Mouse (Mus musculus) lung, postnatal 0 days (tissue): Measurements from ENCODE around the gene Fam117a. TPM values are rescaled to one million over a fixed set of nuclear protein-coding genes. Genes with fewer than 3 reads are reported as not detected.

Experiments
- ATAC-seq: fragments of 200-750 bp; cut with Nextera tagmentation; 2 replicates; pipeline ENCODE4 v1.8.0; 2017; ENCODE audit warnings: moderate library complexity
- DNase-seq: peaks from one replicate; pipeline ENCODE4 v3.0.0-alpha.2; 2016; ENCODE audit warnings: low spot score
- H3K27ac ChIP-seq: fragments of 300-500 bp; sonication (generic); 2 replicates; pipeline ENCODE4 v1.5.1; 2014; ENCODE audit warnings: antibody characterized with exemption, mild to moderate bottlenecking, low read length, mixed read lengths
- H3K27me3 ChIP-seq: fragments of 300-500 bp; sonication (generic); replicated peaks from 2 replicates; pipeline ENCODE4 v1.6.1; 2014; ENCODE audit warnings: low read length, mixed read lengths; ENCODE audit not compliant: insufficient read depth
- H3K36me3 ChIP-seq: fragments of 300-500 bp; sonication (generic); 2 replicates; pipeline ENCODE4 v1.6.1; 2014; ENCODE audit warnings: low read length, mixed read lengths; ENCODE audit not compliant: insufficient read depth
- H3K4me1 ChIP-seq: fragments of 300-500 bp; sonication (generic); 2 replicates; pipeline ENCODE4 v1.6.1; 2014; ENCODE audit warnings: antibody characterized with exemption, low read depth, low read length, mixed read lengths; ENCODE audit not compliant: insufficient read depth
- H3K4me2 ChIP-seq: fragments of 300-500 bp; sonication (generic); replicated peaks from 2 replicates; pipeline ENCODE4 v1.6.1; 2014; ENCODE audit warnings: low read depth, mild to moderate bottlenecking, low read length, moderate library complexity, mixed read lengths
- H3K4me3 ChIP-seq: fragments of 300-500 bp; sonication (generic); 2 replicates; pipeline ENCODE4 v1.5.1; 2014; ENCODE audit warnings: low read depth, low read length
- H3K9ac ChIP-seq: fragments of 300-500 bp; sonication (generic); replicated peaks from 2 replicates; pipeline ENCODE4 v1.6.1; 2014; ENCODE audit warnings: low read depth, mild to moderate bottlenecking
- H3K9me3 ChIP-seq: fragments of 300-500 bp; sonication (generic); 2 replicates; pipeline ENCODE4 v1.6.1; 2016; ENCODE audit warnings: low read length, mixed read lengths
- CTCF ChIP-seq: IDR thresholded peaks from 2 replicates; pipeline ENCODE4 v1.5.1; 2016; ENCODE audit warnings: antibody characterized with exemption, mild to moderate bottlenecking
- EP300 ChIP-seq: IDR thresholded peaks from 2 replicates; pipeline ENCODE4 v1.6.1; 2016; ENCODE audit warnings: antibody characterized with exemption, mild to moderate bottlenecking, control low read depth
- WGBS: fragments of 180-500 bp; shearing (Covaris S2); extraction: QIAGEN DNeasy Blood & Tissue Kit; methylation state at CpG from one replicate; pipeline ENCODE4 v1.1.7; 2014; 5-methylcytosine and 5-hydroxymethylcytosine counted together
- polyA plus RNA-seq: library from polyadenylated mRNA; unstranded; fragments of >200 nt; fragmentation: Nextera tagmentation; extraction: Ambion mirVana; gene quantifications from 2 replicates; pipeline ENCODE4 v1.2.1, GENCODE M21; 2015

The Fam117a gene
- polyA plus RNA-seq, 1 experiment from 2014 or later = 21.6 TPM

- Histone ChIP-seq H3K9ac (no peak overlapping the region), H3K4me2 (no peak overlapping the region), H3K9me3 (no peaks in the 10 kb centered on the region), H3K4me3 (no peak overlapping the region), H3K27me3 (no peaks in the 10 kb centered on the region), H3K4me1 (peaks cover 17% of the 10 kb centered on the region), H3K27ac (peak overlapping the region; percentile 3), H3K36me3 (0 out of 2 replicates have a peak, but pooled peaks cover 4% of the 10 kb centered on the region)
- DNase-seq (peak; percentile 66), ATAC-seq (peak; percentile 75)
- 41% methylated on average over 4 of the region's 4 CpGs for WGBS
- TF ChIP-seq EP300 (no peak), CTCF (no peak)
These were observed 6.4 kb downstream of the Fam117a start for GRCm38 (mm10) chr11:95343180-95343579.

GRCm38 (mm10) chr11:95344181-95344580 is 7.4 kb downstream of the Fam117a start:
- Histone ChIP-seq H3K9me3 (no peaks in the 10 kb centered on the region), H3K36me3 (0 out of 2 replicates have a peak, but pooled peaks cover 4% of the 10 kb centered on the region), H3K4me1 (peaks cover 10% of the 10 kb centered on the region; the same call in 1 of the 2 replicates), H3K27ac (peak overlapping the region; percentile 11; the same call in 1 of the 2 replicates), H3K4me3 (no peak overlapping the region), H3K4me2 (no peak overlapping the region), H3K9ac (no peak overlapping the region), H3K27me3 (no peaks in the 10 kb centered on the region)
- TF ChIP-seq EP300 = peak; percentile 17; the same call in 1 of the 2 replicates
- TF ChIP-seq CTCF = no peak
- peak; percentile 73 for DNase-seq
- ATAC-seq = peak; percentile 73
- 40% methylated on average over 2 of the region's 2 CpGs for WGBS

- 40% methylated on average over 6 of the region's 6 CpGs for WGBS
- TF ChIP-seq EP300 = no peak
- no peak for TF ChIP-seq CTCF
- H3K9me3 ChIP-seq = no peaks in the 10 kb centered on the region
- 0 out of 2 replicates have a peak, but pooled peaks cover 4% of the 10 kb centered on the region for H3K36me3 ChIP-seq
- no peak overlapping the region for H3K4me2 ChIP-seq
- no peak overlapping the region for H3K9ac ChIP-seq
- no peaks in the 10 kb centered on the region for H3K27me3 ChIP-seq
- H3K4me3 ChIP-seq = no peak overlapping the region
- peak; percentile 73 for DNase-seq
- H3K4me1 ChIP-seq = peaks cover 3% of the 10 kb centered on the region; the same call in 1 of the 2 replicates
- peak; percentile 73 for ATAC-seq
- H3K27ac ChIP-seq = peak overlapping the region; percentile 47
These were observed 13.5 kb downstream of the Fam117a start for GRCm38 (mm10) chr11:95350289-95350688.

- Histone ChIP-seq H3K27me3 (no peaks in the 10 kb centered on the region), H3K4me2 (no peak overlapping the region), H3K9me3 (no peaks in the 10 kb centered on the region), H3K4me1 (peaks cover 3% of the 10 kb centered on the region; the same call in 1 of the 2 replicates), H3K36me3 (0 out of 2 replicates have a peak, but pooled peaks cover 4% of the 10 kb centered on the region), H3K27ac (peak overlapping the region; percentile 47; the same call in 1 of the 2 replicates), H3K4me3 (no peak overlapping the region), H3K9ac (no peak overlapping the region)
- ATAC-seq (peak; percentile 31; the same call in 1 of the 2 replicates), DNase-seq (no peak)
- 78% methylated on average over 3 of the region's 3 CpGs for WGBS
- TF ChIP-seq CTCF (no peak), EP300 (no peak)
These were observed 14.1 kb downstream of the Fam117a start for GRCm38 (mm10) chr11:95350960-95351359.

GRCm38 (mm10) chr11:95352686-95353085 is 15.9 kb downstream of the Fam117a start:
- peaks cover 10% of the 10 kb centered on the region; the same call in 1 of the 2 replicates for H3K4me1 ChIP-seq
- H3K9me3 ChIP-seq = no peaks in the 10 kb centered on the region
- TF ChIP-seq CTCF = 0 out of 2 replicates have a peak, but pooled peaks have one; percentile 3
- no peak for TF ChIP-seq EP300
- H3K9ac ChIP-seq = no peak overlapping the region
- no peak overlapping the region for H3K4me2 ChIP-seq
- H3K27ac ChIP-seq = no peak overlapping the region
- H3K27me3 ChIP-seq = no peaks in the 10 kb centered on the region
- H3K36me3 ChIP-seq = no peaks in the 10 kb centered on the region
- 88% methylated on average over 2 of the region's 2 CpGs for WGBS
- no peak overlapping the region for H3K4me3 ChIP-seq
- DNase-seq = no peak
- ATAC-seq = no peak

GRCm38 (mm10) chr11:95353226-95353625 is 16.4 kb downstream of the Fam117a start:
- WGBS = 67% methylated on average over 9 of the region's 9 CpGs
- no peaks in the 10 kb centered on the region for H3K9me3 ChIP-seq
- ATAC-seq (no peak), DNase-seq (no peak)
- peaks cover 10% of the 10 kb centered on the region; the same call in 1 of the 2 replicates for H3K4me1 ChIP-seq
- no peak overlapping the region for H3K27ac ChIP-seq
- TF ChIP-seq EP300 (no peak), CTCF (no peak)
- H3K27me3 ChIP-seq = no peaks in the 10 kb centered on the region
- H3K9ac ChIP-seq = no peak overlapping the region
- no peak overlapping the region for H3K4me2 ChIP-seq
- H3K36me3 ChIP-seq = no peaks in the 10 kb centered on the region
- H3K4me3 ChIP-seq = no peak overlapping the region
